Mouse (Mus musculus): ENCODE data around the gene Cpn1. TPM values are rescaled to one million over a fixed set of nuclear protein-coding genes. Genes with fewer than 3 reads are reported as not detected.

The Cpn1 gene
- not detected for polyA plus RNA-seq (2014; fragmentation: Illumina TruSeq; extraction: RNeasy Lipid Tissue Mini Kit (QIAGEN cat#74804); ENCODE audit: low replicate concordance)

GRCm38 (mm10) chr19:43986069-43986794, at the start of gene Cpn1:
TSS of gene Cpn1 (minus strand) at chr19:43986556.

GRCm38 (mm10) chr19:44028972-44029371, 42.6 kb upstream of the Cpn1 start, which contains the start of gene Cyp2c23:
TSS of gene Cyp2c23 (minus strand) at chr19:44029208.

DNA sequence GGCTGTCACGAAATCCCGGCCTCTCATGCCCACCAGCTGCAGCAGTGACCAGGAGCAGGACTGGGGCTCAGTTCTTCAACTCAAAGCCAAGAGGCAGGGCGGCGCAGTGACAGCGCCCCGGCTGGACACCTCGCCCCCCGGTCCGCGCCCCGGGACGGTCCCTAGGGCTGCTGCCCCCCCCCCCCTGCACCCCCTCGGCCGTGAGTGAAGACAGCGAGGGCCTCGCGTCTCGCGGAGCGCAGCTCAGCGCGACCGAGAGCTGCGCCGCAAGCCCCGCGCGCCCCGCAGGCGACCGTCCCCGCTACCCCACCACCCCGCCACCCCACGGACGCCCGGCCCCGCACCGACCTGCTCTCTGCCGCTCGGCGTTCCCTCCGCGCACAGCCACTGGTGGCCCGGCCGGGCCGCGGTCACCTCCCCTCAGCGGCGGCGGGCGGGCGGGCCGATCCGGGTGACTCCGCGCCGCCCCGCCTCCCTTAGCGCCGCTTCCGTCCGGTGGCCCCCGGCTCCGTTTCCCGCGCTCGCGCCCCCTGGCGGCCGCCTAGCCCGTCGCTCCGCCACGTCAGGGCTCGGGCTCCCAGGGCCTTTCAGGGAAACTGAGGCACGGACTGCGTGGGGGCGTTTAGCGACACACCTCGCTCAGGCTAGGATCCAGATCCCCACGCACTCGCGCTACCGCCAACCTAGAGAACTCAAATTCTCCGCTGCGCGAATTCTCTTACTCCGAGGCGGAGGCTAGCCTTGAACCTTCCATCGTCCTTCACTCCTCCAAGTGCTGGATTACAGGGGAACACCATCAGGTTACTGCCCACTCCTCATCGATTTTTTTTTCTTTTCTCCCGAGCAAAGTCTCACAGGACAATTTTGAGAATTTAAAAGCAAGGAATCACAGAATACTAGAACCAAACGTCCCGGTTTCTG, 46.3 kb downstream of the Cpn1 start, which contains the start of gene Dnmbp:
Gene Dnmbp (minus strand): TSS at position 423 of the 921 bp plus-strand sequence.

Other genes with a start within 250 kb of the Cpn1 start
- 41.2 TPM for gene Cutc, start 233.6 kb downstream of the Cpn1 start, polyA plus RNA-seq (2014; fragmentation: Illumina TruSeq; extraction: RNeasy Lipid Tissue Mini Kit (QIAGEN cat#74804); ENCODE audit: low replicate concordance)
- gene Cox15, start 233.6 kb downstream of the Cpn1 start, polyA plus RNA-seq (2014; fragmentation: Illumina TruSeq; extraction: RNeasy Lipid Tissue Mini Kit (QIAGEN cat#74804); ENCODE audit: low replicate concordance): 10.7 TPM
- gene Abcc2, start 204.4 kb downstream of the Cpn1 start, polyA plus RNA-seq (2014; fragmentation: Illumina TruSeq; extraction: RNeasy Lipid Tissue Mini Kit (QIAGEN cat#74804); ENCODE audit: low replicate concordance): 982 TPM
- 14.3 TPM for gene Dnmbp, start 46.4 kb downstream of the Cpn1 start, polyA plus RNA-seq (2014; fragmentation: Illumina TruSeq; extraction: RNeasy Lipid Tissue Mini Kit (QIAGEN cat#74804); ENCODE audit: low replicate concordance)
- 4.3 TPM for gene Cyp2c23, start 42.7 kb upstream of the Cpn1 start, polyA plus RNA-seq (2014; fragmentation: Illumina TruSeq; extraction: RNeasy Lipid Tissue Mini Kit (QIAGEN cat#74804); ENCODE audit: low replicate concordance)
- 127 TPM for gene Erlin1, start 83.2 kb upstream of the Cpn1 start, polyA plus RNA-seq (2014; fragmentation: Illumina TruSeq; extraction: RNeasy Lipid Tissue Mini Kit (QIAGEN cat#74804); ENCODE audit: low replicate concordance)
- 361 TPM for gene Chuk, start 120.9 kb upstream of the Cpn1 start, polyA plus RNA-seq (2014; fragmentation: Illumina TruSeq; extraction: RNeasy Lipid Tissue Mini Kit (QIAGEN cat#74804); ENCODE audit: low replicate concordance)
- 6.6 TPM for gene Cwf19l1, start 149.3 kb upstream of the Cpn1 start, polyA plus RNA-seq (2014; fragmentation: Illumina TruSeq; extraction: RNeasy Lipid Tissue Mini Kit (QIAGEN cat#74804); ENCODE audit: low replicate concordance)
- gene Bloc1s2, start 159.9 kb upstream of the Cpn1 start, polyA plus RNA-seq (2014; fragmentation: Illumina TruSeq; extraction: RNeasy Lipid Tissue Mini Kit (QIAGEN cat#74804); ENCODE audit: low replicate concordance): 53.9 TPM
- not detected for gene Pkd2l1, start 205.9 kb upstream of the Cpn1 start, polyA plus RNA-seq (2014; fragmentation: Illumina TruSeq; extraction: RNeasy Lipid Tissue Mini Kit (QIAGEN cat#74804); ENCODE audit: low replicate concordance)
- gene Scd3, start 216.7 kb upstream of the Cpn1 start, polyA plus RNA-seq (2014; fragmentation: Illumina TruSeq; extraction: RNeasy Lipid Tissue Mini Kit (QIAGEN cat#74804); ENCODE audit: low replicate concordance): not detected